Mouse (Mus musculus) hindbrain, postnatal 0 days (tissue): ENCODE results near the gene Naa15. TPM values are rescaled to one million over a fixed set of nuclear protein-coding genes. Genes with fewer than 3 reads are reported as not detected.

Experiments used
- ATAC-seq: fragments of 200-750 bp; cut with Nextera tagmentation; 2 replicates; pipeline ENCODE4 v1.8.0; 2017; ENCODE audit warnings: mild to moderate bottlenecking, moderate TSS enrichment, moderate library complexity
- DNase-seq: peaks from one replicate; pipeline ENCODE4 v3.0.0-alpha.2; 2015; ENCODE audit warnings: low spot score
- H3K27ac ChIP-seq: fragments of 300-500 bp; sonication (generic); 2 replicates; pipeline ENCODE4 v1.5.1; 2014; ENCODE audit warnings: mild to moderate bottlenecking
- H3K27me3 ChIP-seq: fragments of 300-500 bp; sonication (generic); 2 replicates; pipeline ENCODE4 v1.6.1; 2014; ENCODE audit warnings: low read length, mixed read lengths; ENCODE audit not compliant: insufficient read depth
- H3K36me3 ChIP-seq: fragments of 300-500 bp; sonication (generic); 2 replicates; pipeline ENCODE4 v1.6.1; 2014; ENCODE audit warnings: low read length, mixed read lengths; ENCODE audit not compliant: insufficient read depth
- H3K4me1 ChIP-seq: fragments of 300-500 bp; sonication (generic); 2 replicates; pipeline ENCODE4 v1.6.1; 2014; ENCODE audit warnings: antibody characterized with exemption, low read length, mixed read lengths; ENCODE audit not compliant: insufficient read depth
- H3K4me2 ChIP-seq: fragments of 300-500 bp; sonication (generic); 2 replicates; pipeline ENCODE4 v1.6.1; 2014; ENCODE audit warnings: low read depth, mild to moderate bottlenecking, low read length, moderate library complexity, mixed read lengths
- H3K4me3 ChIP-seq: fragments of 300-500 bp; sonication (generic); 2 replicates; pipeline ENCODE4 v1.5.1; 2014; ENCODE audit warnings: low read length
- H3K9ac ChIP-seq: fragments of 300-500 bp; sonication (generic); replicated peaks from 2 replicates; pipeline ENCODE4 v1.6.1; 2014; ENCODE audit warnings: mild to moderate bottlenecking, low read length, moderate library complexity, mixed read lengths
- H3K9me3 ChIP-seq: fragments of 300-500 bp; sonication (generic); 2 replicates; pipeline ENCODE4 v1.6.1; 2016; ENCODE audit warnings: low read length, mixed read lengths
- CTCF ChIP-seq: IDR thresholded peaks from 2 replicates; pipeline ENCODE4 v1.5.1; 2016; ENCODE audit warnings: antibody characterized with exemption, control low read depth, low read depth
- WGBS: fragments of 180-500 bp; shearing (Covaris S2); extraction: QIAGEN DNeasy Blood & Tissue Kit; methylation state at CpG from one replicate; pipeline ENCODE4 v1.1.7; 2014; 5-methylcytosine and 5-hydroxymethylcytosine counted together
- polyA plus RNA-seq: library from polyadenylated mRNA; unstranded; fragments of >200 nt; fragmentation: Nextera tagmentation; extraction: Ambion mirVana; gene quantifications from 2 replicates; pipeline ENCODE4 v1.2.1, GENCODE M21; 2015
- total RNA-seq: library from RNA; depleted of rRNA; stranded (reverse); fragments of >200 nt; gene quantifications from 2 replicates; pipeline ENCODE4 v1.2.3, GENCODE M21; 2014; rRNA removed

Naa15 gene
- total and polyA plus RNA-seq, 2 experiments from 2014 or later, result 20.4 to 35.0 TPM

- Histone ChIP-seq H3K36me3 (peaks cover 41% of the 10 kb centered on the region), H3K9ac (no peak overlapping the region), H3K4me2 (no peak overlapping the region), H3K4me3 (no peak overlapping the region), H3K4me1 (no peaks in the 10 kb centered on the region), H3K27me3 (no peaks in the 10 kb centered on the region), H3K9me3 (no peaks in the 10 kb centered on the region), H3K27ac (no peak overlapping the region)
- 94% methylated on average over 14 of the region's 14 CpGs for WGBS
- ATAC-seq (no peak), DNase-seq (no peak)
- no peak for TF ChIP-seq CTCF
Measured at GRCm38 (mm10) chr3:51521262-51521661, 106.3 kb downstream of the Naa15 start.

GRCm38 (mm10) chr3:51525186-51525785 is 110.3 kb downstream of the Naa15 start:
- WGBS, result 79% methylated on average over 16 of the region's 16 CpGs
- ATAC-seq, result no peak; the same call in 1 of the 2 replicates
- Histone ChIP-seq H3K27ac (no peak overlapping the region), H3K4me3 (no peak overlapping the region), H3K36me3 (peaks cover 49% of the 10 kb centered on the region), H3K9me3 (no peaks in the 10 kb centered on the region), H3K4me2 (no peak overlapping the region), H3K27me3 (no peaks in the 10 kb centered on the region), H3K4me1 (no peaks in the 10 kb centered on the region), H3K9ac (no peak overlapping the region)
- no peak for TF ChIP-seq CTCF
- DNase-seq, result no peak

Other genes with a start within 250 kb of the Naa15 start
- 40.8 and 41.9 TPM in 2 replicates for gene Noct, start 190.7 kb upstream of the Naa15 start, total RNA-seq
- 27.7 and 31.6 TPM in 2 replicates for gene Noct, start 190.7 kb upstream of the Naa15 start, polyA plus RNA-seq
- 47.8 and 56.2 TPM in 2 replicates for gene Elf2, start 74.5 kb upstream of the Naa15 start, total RNA-seq
- gene Elf2, start 74.5 kb upstream of the Naa15 start, polyA plus RNA-seq, result 31.2 and 32.6 TPM in 2 replicates
- 2.8 and 3.1 TPM in 2 replicates for gene Mgarp, start 18.4 kb upstream of the Naa15 start, total RNA-seq
- 2.1 and 3.2 TPM in 2 replicates for gene Mgarp, start 18.4 kb upstream of the Naa15 start, polyA plus RNA-seq
- gene Ndufc1, start 6.2 kb upstream of the Naa15 start, total RNA-seq, result 33.4 and 35.0 TPM in 2 replicates
- gene Ndufc1, start 6.2 kb upstream of the Naa15 start, polyA plus RNA-seq, result 1,023 and 1,091 TPM in 2 replicates
- gene Rab33b, start 68.8 kb downstream of the Naa15 start, total RNA-seq, result 30.2 and 32.4 TPM in 2 replicates
- gene Rab33b, start 68.8 kb downstream of the Naa15 start, polyA plus RNA-seq, result 31.8 and 33.2 TPM in 2 replicates
- 10.1 and 20.6 TPM in 2 replicates for gene Setd7, start 145.7 kb downstream of the Naa15 start, total RNA-seq
- 2.4 and 2.5 TPM in 2 replicates for gene Setd7, start 145.7 kb downstream of the Naa15 start, polyA plus RNA-seq
- gene Mgst2, start 245.2 kb downstream of the Naa15 start, total RNA-seq, result not detected in 2 replicates
- 1.0 and 1.6 TPM in 2 replicates for gene Mgst2, start 245.2 kb downstream of the Naa15 start, polyA plus RNA-seq